Mouse (Mus musculus): Measurements from ENCODE around the gene Zfp628. TPM values are rescaled to one million over a fixed set of nuclear protein-coding genes. Genes with fewer than 3 reads are reported as not detected.

The Zfp628 gene
- polyA plus RNA-seq, 1 experiment: 40.2 TPM

GRCm38 (mm10) chr7:4920976-4921823 lies 6.2 kb downstream of the Zfp628 start:
- TF ChIP-seq POLR2A (IDR thresholded peaks at IDR 0.05; ENCODE audit: control insufficient read depth, extremely low read depth, insufficient read depth, low read length, poor library complexity) (no peak), CTCF (IDR thresholded peaks at IDR 0.05; ENCODE audit: borderline replicate concordance, control insufficient read depth, extremely low read depth, insufficient read depth, low read length, poor library complexity) (no peak)
- peaks cover 18% of the 10 kb centered on the region for H3K4me1 ChIP-seq (replicated peaks; ENCODE audit: control insufficient read depth, insufficient read depth, low read length)
- peaks cover 11% of the 10 kb centered on the region for H3K27me3 ChIP-seq (ENCODE audit: control insufficient read depth, insufficient read depth, low read length)
- DNase-seq: no peak
- no peak overlapping the region for H3K4me3 ChIP-seq (ENCODE audit: control insufficient read depth, insufficient read depth, low read length)
- peaks cover 19% of the 10 kb centered on the region for H3K36me3 ChIP-seq (ENCODE audit: control insufficient read depth, insufficient read depth, low read length)
- 78% methylated on average over 23 of the region's 23 CpGs for WGBS
- H3K27ac ChIP-seq (ENCODE audit: control insufficient read depth, insufficient read depth, low read length): no peak overlapping the region

GRCm38 (mm10) chr7:4921824-4922482 lies 6.9 kb downstream of the Zfp628 start, which contains the start of gene Nat14:
TSS of gene Nat14 (plus strand) at chr7:4922028.
- WGBS: 40% methylated on average over 8 of the region's 8 CpGs
- no peak for DNase-seq
- TF ChIP-seq CTCF (IDR thresholded peaks at IDR 0.05; ENCODE audit: borderline replicate concordance, control insufficient read depth, extremely low read depth, insufficient read depth, low read length, poor library complexity): no peak
- H3K27me3 ChIP-seq (ENCODE audit: control insufficient read depth, insufficient read depth, low read length): peaks cover 11% of the 10 kb centered on the region
- H3K36me3 ChIP-seq (ENCODE audit: control insufficient read depth, insufficient read depth, low read length): peaks cover 19% of the 10 kb centered on the region
- 0 out of 2 replicates have a peak within 1 kb of the TSS, but pooled peaks have one; percentile 8 for H3K4me3 ChIP-seq (ENCODE audit: control insufficient read depth, insufficient read depth, low read length)
- H3K4me1 ChIP-seq (replicated peaks; ENCODE audit: control insufficient read depth, insufficient read depth, low read length): peaks cover 14% of the 10 kb centered on the region
- no peak within 1 kb of the TSS for H3K27ac ChIP-seq (ENCODE audit: control insufficient read depth, insufficient read depth, low read length)

- TF ChIP-seq POLR2A (IDR thresholded peaks at IDR 0.05; ENCODE audit: control insufficient read depth, extremely low read depth, insufficient read depth, low read length, poor library complexity) (no peak), CTCF (IDR thresholded peaks at IDR 0.05; ENCODE audit: borderline replicate concordance, control insufficient read depth, extremely low read depth, insufficient read depth, low read length, poor library complexity) (no peak)
- H3K36me3 ChIP-seq (ENCODE audit: control insufficient read depth, insufficient read depth, low read length): peaks cover 19% of the 10 kb centered on the region
- WGBS: 1% methylated on average over 14 of the region's 14 CpGs
- no peak overlapping the region for H3K27ac ChIP-seq (ENCODE audit: control insufficient read depth, insufficient read depth, low read length)
- peaks cover 11% of the 10 kb centered on the region for H3K27me3 ChIP-seq (ENCODE audit: control insufficient read depth, insufficient read depth, low read length)
- peaks cover 14% of the 10 kb centered on the region for H3K4me1 ChIP-seq (replicated peaks; ENCODE audit: control insufficient read depth, insufficient read depth, low read length)
- H3K4me3 ChIP-seq (ENCODE audit: control insufficient read depth, insufficient read depth, low read length): 0 out of 2 replicates have a peak overlapping the region, but pooled peaks have one; percentile 8
- peak; percentile 45 for DNase-seq
These were observed 7.5 kb downstream of the Zfp628 start for GRCm38 (mm10) chr7:4922508-4922907.

- Histone ChIP-seq H3K4me1 (replicated peaks; ENCODE audit: control insufficient read depth, insufficient read depth, low read length) (peaks cover 14% of the 10 kb centered on the region), H3K27ac (ENCODE audit: control insufficient read depth, insufficient read depth, low read length) (no peak overlapping the region), H3K27me3 (ENCODE audit: control insufficient read depth, insufficient read depth, low read length) (peaks cover 11% of the 10 kb centered on the region), H3K36me3 (ENCODE audit: control insufficient read depth, insufficient read depth, low read length) (peaks cover 19% of the 10 kb centered on the region), H3K4me3 (ENCODE audit: control insufficient read depth, insufficient read depth, low read length) (no peak overlapping the region)
- 8% methylated on average over 14 of the region's 14 CpGs for WGBS
- TF ChIP-seq POLR2A (IDR thresholded peaks at IDR 0.05; ENCODE audit: control insufficient read depth, extremely low read depth, insufficient read depth, low read length, poor library complexity) (no peak), CTCF (IDR thresholded peaks at IDR 0.05; ENCODE audit: borderline replicate concordance, control insufficient read depth, extremely low read depth, insufficient read depth, low read length, poor library complexity) (no peak)
- DNase-seq: no peak
These were observed 8.0 kb downstream of the Zfp628 start for GRCm38 (mm10) chr7:4922931-4923565.

GRCm38 (mm10) chr7:4923586-4924364 lies 8.8 kb downstream of the Zfp628 start:
- H3K4me1 ChIP-seq (replicated peaks; ENCODE audit: control insufficient read depth, insufficient read depth, low read length): peaks cover 14% of the 10 kb centered on the region
- 10% methylated on average over 37 of the region's 37 CpGs for WGBS
- no peak overlapping the region for H3K27ac ChIP-seq (ENCODE audit: control insufficient read depth, insufficient read depth, low read length)
- no peak for TF ChIP-seq CTCF (IDR thresholded peaks at IDR 0.05; ENCODE audit: borderline replicate concordance, control insufficient read depth, extremely low read depth, insufficient read depth, low read length, poor library complexity)
- no peak for TF ChIP-seq POLR2A (IDR thresholded peaks at IDR 0.05; ENCODE audit: control insufficient read depth, extremely low read depth, insufficient read depth, low read length, poor library complexity)
- H3K27me3 ChIP-seq (ENCODE audit: control insufficient read depth, insufficient read depth, low read length): peaks cover 11% of the 10 kb centered on the region
- no peak for DNase-seq
- peaks cover 19% of the 10 kb centered on the region for H3K36me3 ChIP-seq (ENCODE audit: control insufficient read depth, insufficient read depth, low read length)
- no peak overlapping the region for H3K4me3 ChIP-seq (ENCODE audit: control insufficient read depth, insufficient read depth, low read length)

- WGBS: 6% methylated on average over 4 of the region's 4 CpGs
- Histone ChIP-seq H3K4me1 (replicated peaks; ENCODE audit: control insufficient read depth, insufficient read depth, low read length) (peaks cover 14% of the 10 kb centered on the region), H3K27me3 (ENCODE audit: control insufficient read depth, insufficient read depth, low read length) (peaks cover 11% of the 10 kb centered on the region), H3K36me3 (ENCODE audit: control insufficient read depth, insufficient read depth, low read length) (peaks cover 12% of the 10 kb centered on the region), H3K4me3 (ENCODE audit: control insufficient read depth, insufficient read depth, low read length) (no peak overlapping the region), H3K27ac (ENCODE audit: control insufficient read depth, insufficient read depth, low read length) (no peak overlapping the region)
- no peak for DNase-seq
- TF ChIP-seq POLR2A (IDR thresholded peaks at IDR 0.05; ENCODE audit: control insufficient read depth, extremely low read depth, insufficient read depth, low read length, poor library complexity) (no peak), CTCF (IDR thresholded peaks at IDR 0.05; ENCODE audit: borderline replicate concordance, control insufficient read depth, extremely low read depth, insufficient read depth, low read length, poor library complexity) (no peak)
These were observed 9.5 kb downstream of the Zfp628 start for GRCm38 (mm10) chr7:4924483-4924882.
